Mouse (Mus musculus) liver (tissue): ENCODE data around the gene Atxn1.

Experiments used
- DNase-seq: peaks from one replicate; pipeline ENCODE4 v3.0.0-alpha.2; 2020; ENCODE audit warnings: mixed read lengths

The Atxn1 gene

DNA sequence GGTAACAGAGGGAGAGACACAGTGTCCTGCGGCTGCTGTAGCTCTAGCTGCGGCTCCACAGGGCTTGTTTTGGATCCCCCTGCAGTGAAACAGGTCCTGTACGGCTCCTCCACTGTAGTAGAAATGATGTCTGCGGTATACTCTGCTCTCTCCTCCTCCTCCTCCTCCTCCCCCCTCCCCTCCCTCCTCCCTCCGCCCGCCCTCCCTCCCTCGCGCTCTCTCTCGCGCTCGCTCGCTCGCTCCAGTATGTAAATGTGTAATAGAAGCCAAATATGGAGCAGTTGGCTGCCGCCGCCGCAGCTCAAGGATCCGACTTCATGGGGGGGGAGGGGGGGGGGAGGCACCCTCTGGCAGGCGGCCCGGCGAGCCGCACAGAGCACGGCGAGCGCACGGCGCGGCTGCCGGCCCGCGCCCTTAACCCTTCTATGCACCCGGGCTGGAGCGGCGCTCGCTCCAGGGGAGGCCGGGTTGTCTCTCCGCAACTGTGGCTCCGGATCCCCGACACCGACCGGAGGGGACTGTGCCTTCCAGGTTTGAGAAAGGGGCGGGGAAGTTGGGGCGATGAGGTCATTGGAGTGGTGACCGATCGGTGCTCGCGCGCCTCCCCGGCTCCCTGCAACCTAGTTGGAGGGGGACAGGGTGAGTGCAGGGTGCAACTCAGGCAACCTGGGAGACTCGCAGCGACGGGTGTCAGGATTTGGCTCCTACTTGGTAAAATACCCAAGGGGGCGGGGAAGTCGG lies at the start of gene Atxn1:
TSS of gene Atxn1 (minus strand) at position 156 of the 741 bp plus-strand sequence.
- peak; percentile 82 for DNase-seq

DNA sequence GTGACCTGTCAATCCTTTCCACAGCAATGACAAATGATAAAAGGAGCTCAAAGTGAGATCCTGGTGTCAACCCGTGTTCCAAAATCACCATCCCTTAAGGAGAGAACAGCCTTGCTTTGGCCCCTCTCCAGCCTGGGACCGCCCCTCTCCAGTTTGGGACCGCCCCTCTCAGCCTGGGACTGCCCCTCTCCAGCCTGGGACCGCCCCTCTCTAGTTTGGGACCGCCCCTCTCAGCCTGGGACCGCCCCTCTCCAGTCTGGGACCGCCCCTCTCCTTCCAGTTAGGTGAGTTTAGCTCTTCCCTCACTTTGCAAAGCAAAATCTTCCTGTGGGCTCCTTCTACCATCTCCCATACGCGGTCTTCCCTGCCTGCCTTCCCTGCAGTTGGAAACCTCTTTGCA lies 46.4 kb upstream of the Atxn1 start:
- peak; percentile 16 for DNase-seq

DNA sequence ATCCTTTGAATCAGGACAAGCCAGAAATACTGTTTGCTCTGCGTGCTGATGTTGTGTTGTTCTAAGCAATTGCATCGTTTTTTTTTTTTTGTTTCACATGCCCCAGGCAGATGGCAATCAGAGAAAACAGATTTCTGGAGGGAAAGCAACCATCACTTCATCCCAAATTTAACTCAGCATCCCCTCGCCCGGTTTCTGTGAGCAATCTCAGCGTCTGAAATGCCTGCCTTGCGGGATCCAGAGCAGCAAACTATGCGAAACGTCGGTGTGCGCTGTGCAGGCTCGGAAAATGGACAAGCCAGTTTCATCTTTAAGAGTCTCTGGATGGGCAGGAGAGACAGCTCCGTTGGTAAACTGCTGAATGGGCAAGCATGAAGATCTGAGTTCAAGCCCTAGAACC lies 45.3 kb upstream of the Atxn1 start:
- no peak for DNase-seq

DNA sequence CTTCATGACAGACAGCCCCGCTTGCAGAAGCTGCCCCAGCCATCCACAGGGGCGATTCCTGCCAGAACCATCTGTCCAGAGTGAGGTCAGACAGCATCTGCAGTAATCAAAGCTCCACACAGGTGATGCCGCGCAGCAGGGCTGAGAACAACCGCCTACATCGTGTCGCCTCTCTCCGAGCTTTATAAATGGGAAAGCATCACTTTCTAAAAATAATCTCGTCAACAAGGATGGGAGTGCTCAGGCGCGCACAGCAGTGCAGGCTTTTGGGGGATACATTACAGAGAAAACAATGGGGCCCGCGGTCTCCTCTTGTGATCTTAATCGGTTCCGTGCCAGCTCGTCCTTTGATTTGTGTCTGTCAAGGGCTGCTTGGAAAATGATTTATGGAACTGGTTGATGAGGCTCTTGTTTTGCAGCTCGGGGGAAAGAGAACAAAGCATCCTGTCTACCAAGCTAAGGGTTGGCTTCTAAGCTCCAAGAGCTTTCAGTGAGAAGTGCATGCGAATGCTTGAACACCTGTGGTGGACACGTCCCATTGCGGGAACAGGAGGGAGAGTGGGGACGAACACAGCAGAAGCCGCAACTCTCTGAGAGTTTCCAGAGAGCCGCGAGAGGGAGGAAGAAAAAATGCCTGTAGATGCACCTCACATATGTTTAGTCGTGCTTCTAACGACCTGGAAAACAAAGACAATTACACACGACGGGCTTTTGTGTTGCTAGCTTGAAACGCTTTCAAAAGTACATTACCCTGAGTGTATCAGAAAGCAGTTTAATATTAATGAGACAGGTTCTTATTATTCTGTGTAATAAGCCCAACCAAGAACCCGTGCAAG lies 44.2 kb upstream of the Atxn1 start:
- DNase-seq = no peak

DNA sequence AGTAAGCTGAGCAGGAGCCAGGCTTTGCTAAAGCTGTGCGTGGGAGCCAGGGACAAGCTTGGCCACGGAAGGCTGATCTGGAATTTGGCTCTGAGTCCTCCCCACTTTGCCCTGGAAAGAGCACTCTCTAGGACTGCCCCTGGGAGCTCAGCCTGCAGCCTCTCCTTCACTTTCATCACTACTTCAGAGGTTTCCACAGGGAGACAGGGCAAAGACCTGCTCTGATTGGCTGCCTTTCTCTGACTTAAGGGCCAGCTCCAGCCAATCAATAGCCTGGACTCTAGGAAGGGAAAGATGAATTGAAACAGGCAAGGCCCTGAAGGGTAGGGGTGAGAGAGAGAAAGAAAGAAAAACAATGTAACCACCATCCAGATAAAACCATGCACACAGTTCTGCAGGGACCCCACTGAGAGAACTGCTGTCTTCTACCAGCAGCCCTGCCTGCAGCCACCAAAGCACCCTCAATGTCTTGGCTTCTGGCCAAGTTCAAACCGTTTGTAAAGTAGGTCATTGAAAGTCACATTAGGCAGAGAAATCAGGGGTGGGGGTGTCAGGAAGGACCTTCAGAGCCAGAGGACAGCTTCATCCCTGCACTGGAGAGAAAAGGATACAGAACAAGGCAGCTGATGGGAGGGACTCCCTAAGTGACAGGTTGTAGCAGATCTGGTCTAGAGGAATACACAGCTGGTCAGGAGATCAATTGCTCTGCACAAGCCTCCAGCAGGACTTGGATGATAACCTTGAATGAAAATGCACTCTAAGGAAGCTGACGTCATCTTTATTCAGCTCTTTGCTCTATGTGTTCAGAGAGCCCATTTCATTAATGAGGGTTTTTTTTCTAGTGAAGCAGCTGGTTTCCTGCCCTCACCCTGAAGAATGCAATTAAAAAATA lies 41.6 kb upstream of the Atxn1 start:
- DNase-seq = peak; percentile 23

DNA sequence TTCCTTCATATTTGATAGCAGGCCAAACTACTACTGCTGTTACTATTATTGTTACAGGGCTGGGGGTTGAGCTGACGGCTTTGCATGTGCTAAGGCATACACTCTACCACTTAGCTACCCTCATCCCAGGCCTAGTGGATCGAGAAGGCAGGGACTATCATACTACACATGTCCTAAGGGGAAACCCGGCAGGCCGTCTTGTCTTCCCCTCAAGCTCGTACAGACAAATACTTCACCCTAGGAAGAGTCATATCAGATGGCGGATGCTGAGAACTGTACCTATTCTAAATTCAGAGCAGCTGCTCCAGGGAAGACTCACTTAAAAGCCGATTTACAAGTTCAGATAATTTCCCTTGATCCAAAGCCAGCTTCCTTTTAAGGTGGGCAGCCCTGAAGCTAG lies 40.8 kb upstream of the Atxn1 start:
- no peak for DNase-seq

DNA sequence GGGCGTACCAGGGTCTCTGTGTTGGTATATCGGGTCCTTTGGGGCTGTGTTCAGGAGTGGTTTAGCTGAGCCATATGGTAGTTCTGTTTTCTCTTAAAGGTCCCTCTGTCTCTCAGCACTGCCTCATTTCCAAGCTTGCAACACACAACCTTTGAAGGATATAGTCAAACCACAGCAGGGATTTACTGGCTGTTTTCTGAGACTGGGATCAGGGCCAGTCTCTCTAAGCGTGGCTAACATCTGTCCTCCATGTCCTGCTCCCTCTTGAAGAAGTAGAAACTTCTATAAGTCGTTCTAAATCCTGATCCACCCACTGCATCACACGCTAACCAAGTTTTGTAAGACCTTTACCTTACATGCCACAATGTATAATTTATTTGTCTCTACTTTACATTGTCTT lies 36.5 kb upstream of the Atxn1 start:
- no peak for DNase-seq

DNA sequence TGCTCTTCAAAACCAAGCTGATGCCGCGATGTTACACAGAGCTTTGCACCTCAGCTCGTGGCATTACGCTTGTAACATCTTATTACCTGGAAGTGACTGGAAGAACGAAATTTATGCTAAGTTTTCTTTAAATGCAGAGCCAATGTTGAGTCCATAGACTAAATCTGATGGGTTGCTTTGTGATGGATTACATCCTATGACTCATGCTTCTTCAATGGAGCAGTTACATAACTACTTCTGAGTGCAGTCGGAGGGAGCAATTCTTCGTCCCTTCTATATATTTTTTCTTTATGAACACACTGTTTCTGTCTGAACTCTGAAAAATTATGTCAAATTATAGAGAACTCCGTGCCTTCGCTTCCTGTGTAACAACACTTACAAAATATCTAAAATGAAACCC lies 28.1 kb upstream of the Atxn1 start:
- DNase-seq = no peak

DNA sequence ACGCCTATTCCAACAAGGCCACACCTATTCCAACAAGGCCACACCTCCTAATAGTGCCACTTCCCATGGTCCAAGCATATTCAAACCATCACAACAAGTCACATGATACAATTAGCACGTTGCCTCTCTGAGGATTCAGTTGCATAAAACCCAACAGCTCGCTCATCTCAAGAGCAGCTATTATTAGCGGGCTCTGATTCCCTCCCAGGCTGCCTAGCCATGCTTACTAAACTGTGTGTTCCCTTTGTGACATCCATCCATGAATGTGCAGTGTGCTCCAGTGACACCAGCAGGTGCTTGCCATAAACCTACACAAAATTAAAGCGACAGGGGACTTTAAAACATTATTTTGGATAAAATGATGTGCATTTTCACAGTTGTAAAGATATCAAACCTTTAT lies 25.7 kb upstream of the Atxn1 start:
- DNase-seq = no peak

DNA sequence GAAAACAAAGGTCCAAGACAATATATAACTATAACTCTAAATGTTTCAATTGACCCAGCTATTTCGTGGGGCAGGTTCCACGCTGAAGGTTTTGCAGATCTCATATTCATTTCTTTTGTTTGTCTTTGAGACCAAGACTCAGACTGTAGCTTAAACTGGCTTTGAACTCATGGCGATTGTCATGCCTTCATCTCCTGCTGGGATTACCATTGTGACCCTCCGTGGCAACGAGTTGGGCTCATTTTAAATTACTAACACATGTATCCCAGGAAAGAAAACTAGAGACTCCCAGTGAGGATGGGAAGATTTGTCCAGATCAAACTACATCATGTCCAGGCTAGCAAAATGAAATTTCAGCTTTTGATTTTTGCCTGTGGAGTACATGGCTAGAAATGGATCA lies 14.4 kb upstream of the Atxn1 start:
- no peak for DNase-seq

DNA sequence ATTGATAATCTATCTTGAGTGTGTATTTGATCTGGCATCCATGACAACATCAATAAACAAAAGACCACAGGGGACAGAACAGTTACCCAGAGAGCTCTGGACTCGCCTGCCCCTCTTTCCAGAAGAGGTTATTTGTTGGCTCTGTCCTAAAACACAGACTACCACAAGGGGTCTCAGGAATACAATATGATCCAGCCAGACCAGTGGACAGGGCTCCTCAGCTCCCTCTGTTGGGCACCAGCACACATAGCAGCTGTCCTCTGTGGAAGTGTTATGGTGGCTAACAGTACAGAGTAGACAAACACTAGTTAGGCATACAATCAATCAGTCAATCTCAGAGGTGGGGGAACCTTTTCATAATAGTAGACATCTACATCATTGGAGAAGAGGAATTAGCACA lies 12.1 kb upstream of the Atxn1 start:
- DNase-seq = peak; percentile 48

DNA sequence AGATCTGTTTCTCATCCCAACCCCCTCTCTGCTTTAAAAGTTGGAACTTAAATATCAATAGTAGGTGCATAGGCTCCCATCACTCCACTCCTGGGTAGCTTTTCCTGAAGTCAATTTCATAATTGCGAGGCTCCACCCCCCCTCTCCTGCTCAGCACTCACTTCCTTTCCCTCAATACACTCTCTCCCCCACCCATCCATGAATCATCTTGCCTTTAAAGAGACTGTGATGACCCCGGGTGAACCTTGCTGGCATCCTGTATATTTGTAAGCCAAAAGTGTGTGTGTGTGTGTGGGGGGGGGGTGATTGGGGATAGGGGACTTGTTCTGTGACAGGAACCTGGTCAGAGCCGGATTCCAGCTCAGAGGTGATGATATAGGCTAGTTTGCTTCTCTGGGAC lies 9.8 kb upstream of the Atxn1 start:
- no peak for DNase-seq

DNA sequence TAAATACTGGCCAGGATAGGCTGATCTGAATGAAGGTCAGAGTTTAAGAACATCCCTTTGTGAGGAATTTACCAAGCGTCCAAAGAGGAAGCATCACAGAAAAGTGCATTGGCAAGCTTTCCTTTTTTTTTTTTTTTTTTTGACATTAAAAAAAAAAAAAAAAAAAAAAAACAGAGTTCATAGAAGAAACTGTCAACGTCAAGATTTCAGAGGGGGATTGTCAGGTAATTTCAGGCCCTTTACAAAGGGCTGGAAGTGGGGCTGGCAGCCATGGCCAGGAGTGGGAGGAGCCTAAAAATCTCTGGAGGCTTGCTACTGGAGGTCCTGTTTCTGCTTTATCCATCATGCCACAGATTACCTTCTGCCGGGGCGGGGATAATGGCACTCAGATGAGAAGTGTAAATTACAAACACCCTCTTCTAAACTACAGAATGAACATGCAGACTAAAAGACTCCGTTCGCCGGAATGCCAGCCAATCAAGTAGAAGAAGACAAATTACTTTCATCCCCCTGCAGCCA lies 9.2 kb upstream of the Atxn1 start:
- no peak for DNase-seq

DNA sequence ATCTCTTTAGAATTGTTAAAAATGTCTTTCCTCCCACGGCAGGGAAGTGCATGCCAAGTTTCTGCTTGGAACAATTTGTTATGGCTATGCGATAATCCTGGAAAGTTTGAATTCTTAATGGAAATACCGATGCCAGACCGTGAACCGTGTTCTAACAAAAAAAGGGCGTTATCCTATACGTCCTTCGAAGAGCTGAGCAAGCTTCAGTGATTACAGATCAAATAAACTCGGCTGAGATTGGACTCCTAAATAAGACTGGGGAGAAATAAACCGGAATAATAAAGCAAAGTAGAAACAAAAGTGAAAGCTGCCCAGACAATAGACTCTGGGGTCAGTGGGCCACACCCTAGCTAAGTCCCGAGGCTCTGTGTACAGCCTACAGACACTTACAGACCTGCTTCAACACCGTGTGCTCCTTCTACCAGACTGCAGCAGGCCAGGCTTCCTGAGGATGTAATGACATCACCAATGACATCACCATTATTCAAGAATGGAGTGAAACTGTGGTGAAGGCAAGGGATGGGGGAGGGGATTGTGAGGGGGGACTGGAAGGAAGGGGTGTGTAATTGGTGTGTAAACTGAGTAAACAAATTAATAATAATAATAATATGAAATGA lies 6.2 kb upstream of the Atxn1 start:
- DNase-seq = no peak

DNA sequence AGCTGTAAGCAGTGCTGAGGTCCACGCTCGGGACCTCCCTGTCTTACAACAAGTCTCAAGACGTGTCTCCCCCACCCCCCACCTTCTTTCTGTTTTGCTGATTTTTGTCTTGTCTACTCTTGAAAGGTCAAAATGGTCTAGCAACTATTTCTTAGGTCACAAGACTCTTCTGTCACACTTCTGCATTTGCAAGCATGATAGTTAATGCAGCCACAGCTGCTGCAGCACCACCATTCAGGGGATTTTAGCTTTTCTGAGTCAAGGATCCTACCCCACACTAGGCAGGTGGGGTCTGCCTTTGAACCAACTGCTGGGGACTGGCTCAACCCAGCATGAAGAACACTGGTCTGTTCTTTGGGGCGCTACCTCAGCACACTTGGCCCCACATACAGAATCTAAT lies 3.4 kb upstream of the Atxn1 start:
- DNase-seq = no peak

DNA sequence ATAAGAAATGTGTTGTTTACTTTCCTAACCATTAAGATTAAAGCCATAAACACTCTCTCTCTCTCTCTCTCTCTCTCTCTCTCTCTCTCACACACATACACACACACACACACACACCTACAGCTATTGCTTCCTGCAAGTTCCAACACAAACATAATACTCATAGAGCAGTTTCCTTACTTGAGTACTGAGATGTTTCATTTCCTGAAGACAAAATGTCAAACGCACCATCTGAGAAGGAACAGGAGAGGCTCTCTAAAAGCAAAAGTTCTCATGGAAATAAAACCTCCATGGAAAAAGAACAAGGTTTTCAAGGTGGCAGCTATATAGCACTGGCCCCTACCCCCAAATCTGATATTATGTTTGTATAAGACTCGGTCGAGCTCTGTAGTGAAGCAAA lies 2.6 kb upstream of the Atxn1 start:
- no peak for DNase-seq

DNA sequence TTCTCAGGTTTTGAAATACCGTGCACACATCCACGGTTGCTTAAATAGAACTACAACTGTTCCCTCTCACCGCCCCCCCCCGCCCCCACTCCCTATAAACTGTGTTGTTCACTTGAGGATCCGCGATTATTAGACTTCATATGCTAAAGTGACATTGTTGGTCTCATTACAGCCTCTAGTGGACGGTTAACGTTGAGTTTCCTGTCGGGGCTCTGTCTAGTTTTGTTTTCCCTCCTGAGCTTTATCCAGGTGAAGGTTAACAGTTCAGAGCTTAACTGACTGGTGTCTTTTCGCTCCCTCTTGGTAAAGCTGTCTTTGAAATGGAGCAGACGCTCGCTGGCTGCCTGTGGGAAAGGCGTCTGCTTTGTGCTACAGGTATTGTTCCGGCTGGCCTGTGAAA lies 1.8 kb upstream of the Atxn1 start:
- no peak for DNase-seq

DNA sequence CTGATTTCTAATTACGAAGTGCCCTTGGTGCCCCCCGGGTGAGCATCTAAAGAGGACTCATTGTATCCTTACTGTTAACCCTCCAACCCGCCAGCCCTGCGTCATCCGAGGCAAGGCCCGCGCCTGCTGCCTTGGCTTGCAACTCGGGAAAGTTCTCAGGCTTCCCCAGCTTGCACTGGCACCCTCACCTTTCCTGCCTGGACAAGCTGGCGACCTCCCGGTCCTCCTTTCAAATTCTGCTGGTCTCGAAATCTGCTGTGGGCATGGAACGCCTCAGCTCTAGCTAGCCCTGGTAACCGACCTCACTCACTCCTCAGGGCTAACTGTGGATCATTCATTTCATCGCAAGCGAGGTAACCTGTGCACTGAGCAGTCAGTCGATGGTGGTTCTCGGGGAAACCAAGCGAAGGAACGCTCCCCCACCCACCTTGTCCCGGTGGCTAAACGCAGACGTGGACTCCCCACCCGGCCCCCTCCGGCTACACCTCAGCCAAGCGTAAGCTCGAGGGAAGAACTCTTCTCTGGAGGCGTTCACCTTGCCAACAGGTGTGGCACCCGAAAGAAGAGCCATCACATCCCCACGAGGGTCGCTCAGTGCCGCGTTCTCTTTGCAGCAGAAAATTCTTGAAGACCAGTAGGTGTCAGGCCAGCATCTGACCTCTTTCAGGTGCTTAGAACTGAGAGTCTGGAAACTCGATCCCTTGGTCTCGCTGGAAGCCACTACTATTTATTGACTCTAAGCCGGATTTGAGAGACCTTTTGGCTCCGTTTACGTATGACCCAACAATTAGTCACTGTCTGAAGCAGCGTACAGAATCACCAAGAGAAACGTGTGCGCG lies 1.0 kb upstream of the Atxn1 start:
- no peak for DNase-seq

DNA sequence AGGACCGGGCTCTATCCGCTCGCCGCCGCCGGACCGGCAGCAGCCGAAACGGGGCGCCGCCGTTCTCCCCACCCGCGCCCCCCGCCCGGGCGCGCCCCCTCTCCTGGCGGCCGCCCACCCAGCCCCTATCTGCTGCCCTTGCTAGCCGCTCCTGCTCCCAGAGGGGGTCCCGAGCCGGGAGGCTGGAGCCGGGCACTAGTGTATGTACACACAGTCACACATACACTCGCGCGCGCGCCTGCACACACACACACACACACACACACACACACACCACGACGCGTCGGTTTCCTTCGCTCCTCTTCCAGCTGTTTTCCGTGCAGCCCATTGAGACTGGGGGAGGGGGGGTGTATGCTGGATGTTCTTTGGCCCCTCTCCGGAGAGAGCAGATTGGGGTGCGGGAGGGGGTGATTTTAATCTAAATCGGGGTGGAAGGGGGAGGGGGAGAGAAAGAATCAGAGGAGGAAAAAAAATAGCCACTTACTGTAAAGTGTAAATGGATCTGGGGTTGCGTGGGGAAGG lies 416 bp downstream of the Atxn1 start:
- peak; percentile 53 for DNase-seq

DNA sequence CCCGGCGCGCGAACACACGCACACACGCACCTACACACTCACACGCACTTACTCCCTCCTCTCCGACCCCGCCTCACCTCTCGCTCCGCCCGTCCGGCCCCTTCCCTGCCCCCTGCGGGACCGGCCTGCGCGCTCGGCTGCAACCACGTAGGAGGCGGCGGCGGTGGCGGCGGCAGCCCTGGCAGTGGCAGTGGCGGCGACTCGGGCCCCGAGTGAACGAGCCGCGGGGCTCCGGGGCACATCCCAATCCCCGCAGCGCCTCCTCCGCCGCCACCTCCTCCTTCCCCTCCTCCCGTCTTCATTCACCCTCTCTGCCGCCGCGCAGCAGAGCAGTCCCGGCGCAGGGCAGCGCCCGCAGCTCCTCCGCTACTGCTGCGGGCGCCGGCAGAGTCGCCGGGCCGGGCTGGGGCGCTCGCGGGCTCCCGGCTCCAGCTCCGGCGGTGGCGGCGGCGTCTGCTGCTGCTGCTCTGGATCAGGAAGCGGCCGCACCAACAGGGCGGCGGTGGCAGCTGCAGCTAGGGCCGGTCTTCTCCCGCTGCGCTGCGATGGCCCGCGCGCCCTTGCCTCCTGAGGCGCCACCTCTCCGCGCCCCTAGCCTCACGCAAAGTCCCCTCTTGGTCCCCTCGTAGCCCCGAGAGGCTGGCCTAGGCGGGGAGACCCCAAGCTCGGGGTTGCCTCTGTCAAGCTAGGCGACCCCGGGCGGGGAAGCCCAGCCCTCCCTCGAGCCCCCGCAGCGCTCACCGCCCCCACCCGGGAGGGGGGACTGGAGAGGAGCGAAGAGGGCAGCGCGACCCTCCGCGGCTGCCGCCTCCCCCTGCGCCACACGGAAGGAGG lies 1.1 kb downstream of the Atxn1 start:
- peak; percentile 78 for DNase-seq

DNA sequence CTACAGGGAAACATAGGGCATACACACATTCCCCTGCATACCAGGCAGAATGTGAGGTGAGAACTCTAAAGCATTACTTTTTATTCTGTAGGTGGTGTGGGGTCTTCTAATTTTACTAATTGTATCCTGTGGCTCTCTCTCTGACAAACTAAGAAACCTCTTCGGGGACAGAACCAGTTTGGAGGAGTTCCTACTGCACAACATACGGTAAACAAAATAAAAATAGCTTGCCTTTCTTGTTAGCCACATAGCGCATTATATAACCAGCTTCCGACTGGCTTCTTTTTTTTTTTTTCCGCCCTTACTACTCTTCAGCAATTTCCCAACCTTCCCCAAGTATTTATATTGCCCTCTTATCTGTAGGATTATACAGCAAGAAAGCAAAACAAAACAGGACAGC lies 2.0 kb downstream of the Atxn1 start:
- no peak for DNase-seq
